Mouse (Mus musculus) gastrocnemius, adult 2 months (tissue): ENCODE measurements around the gene Camk2d. TPM values are rescaled to one million over a fixed set of nuclear protein-coding genes. Genes with fewer than 3 reads are reported as not detected.

Experiments used
- DNase-seq: peaks from one replicate; pipeline ENCODE4 v3.0.0; 2022
- H3K27ac ChIP-seq: fragments of 200-600 bp; 2 replicates; pipeline ENCODE4 v1.8.1; 2022; ENCODE audit warnings: mild to moderate bottlenecking
- H3K4me3 ChIP-seq: fragments of 200-600 bp; 2 replicates; pipeline ENCODE4 v1.8.1; 2022; ENCODE audit warnings: mild to moderate bottlenecking, moderate library complexity
- CTCF ChIP-seq: fragments of 200-600 bp; IDR thresholded peaks from 2 replicates; pipeline ENCODE4 v1.8.1; 2022; ENCODE audit warnings: antibody characterized with exemption, mild to moderate bottlenecking, moderate library complexity
- intact Hi-C: fragments of 180-260 bp; cut with DNase I; formaldehyde crosslinking; loops from one replicate; pipeline ENCODE4 v1.15.1; 2025
- total RNA-seq, 2 experiments: library from RNA; stranded (reverse); gene quantifications; 2 replicates each; pipeline ENCODE4 v1.2.3; 2021

Camk2d gene
- total RNA-seq, 2 experiments from 2014 or later: 54.2 to 60.1 TPM

DNA sequence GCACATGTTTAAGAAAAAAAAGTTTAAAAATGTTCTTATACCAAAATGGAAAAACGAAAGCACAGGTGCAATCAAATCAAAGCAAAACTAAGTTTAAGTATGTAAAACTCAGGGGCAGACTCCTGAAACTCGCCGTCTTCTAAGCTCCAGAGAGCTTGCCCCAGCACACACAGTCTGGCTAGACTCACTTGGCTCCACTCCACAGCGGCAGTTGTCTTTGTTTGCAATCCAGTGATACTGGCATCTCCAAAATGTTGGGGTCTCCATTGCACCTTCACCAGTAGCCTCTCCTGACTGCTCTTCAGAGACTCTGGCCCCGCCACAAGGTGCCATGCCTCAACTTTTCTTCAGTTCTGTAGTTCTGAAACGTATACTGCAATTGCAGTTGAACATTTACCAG is 24.1 kb downstream of the Camk2d start:
- DNase-seq: no peak
- no peak overlapping the region for H3K27ac ChIP-seq
- H3K4me3 ChIP-seq: no peak overlapping the region
- intact Hi-C loops: no loop called here
- TF ChIP-seq CTCF: no peak

DNA sequence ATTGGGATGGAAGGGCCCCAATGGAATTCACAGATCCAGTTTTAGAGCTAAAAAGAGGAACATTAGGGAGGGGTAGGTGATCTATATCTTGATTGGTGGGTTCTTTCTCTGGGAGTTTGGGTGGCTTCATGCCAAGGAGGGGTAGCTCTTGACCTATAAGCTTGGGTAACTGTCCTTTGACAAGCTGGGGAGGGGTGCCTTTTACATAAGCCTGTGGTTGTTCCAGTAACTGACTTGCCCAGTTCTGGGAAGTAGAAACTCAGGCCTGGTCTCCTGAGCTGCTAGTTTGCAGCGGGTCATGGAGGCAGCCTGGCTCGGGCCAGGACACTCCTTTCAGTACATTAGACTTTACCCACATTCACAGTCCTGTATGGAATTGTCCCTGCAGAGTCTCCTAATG is 26.4 kb downstream of the Camk2d start:
- intact Hi-C loops: no loop called here
- no peak for TF ChIP-seq CTCF
- Histone ChIP-seq H3K27ac (no peak overlapping the region), H3K4me3 (no peak overlapping the region)
- no peak for DNase-seq

DNA sequence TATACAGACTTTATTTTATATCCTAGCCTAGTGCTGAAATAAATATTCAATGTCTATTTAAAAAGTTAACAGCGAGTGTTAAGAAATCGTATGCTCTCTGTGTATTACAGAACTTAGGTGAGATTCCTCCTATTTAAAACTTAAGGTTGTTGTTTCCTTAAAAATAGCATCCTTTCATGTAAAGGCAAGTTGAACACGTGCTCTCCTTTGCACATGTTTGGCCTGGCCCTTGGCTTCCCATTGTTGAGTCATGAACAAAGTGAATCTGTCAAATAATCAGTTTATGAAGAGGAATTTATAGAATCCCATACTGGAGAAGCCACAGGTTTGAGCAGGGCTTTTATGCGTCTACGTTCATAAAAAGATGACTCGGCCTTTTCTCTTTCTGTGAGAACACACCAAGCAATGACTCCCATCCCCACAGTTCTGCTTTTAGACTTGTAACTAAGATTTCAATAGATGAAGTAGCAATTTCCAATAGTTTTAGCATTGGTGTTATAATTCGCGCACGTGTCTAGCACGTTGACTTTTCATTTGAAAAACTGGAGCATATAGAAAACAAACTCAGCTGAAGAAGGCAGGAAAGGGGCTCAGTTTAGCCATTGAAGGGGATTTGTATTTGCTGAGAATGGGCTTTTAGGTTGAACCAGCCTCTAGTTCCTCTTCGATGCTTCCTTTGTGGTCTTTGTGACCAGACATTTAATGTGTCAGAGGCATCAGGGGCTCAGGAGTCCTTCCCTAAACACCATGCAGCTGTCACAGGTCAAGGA is 29.1 kb downstream of the Camk2d start:
- no peak overlapping the region for H3K4me3 ChIP-seq
- no peak for DNase-seq
- intact Hi-C loops: no loop called here
- no peak for TF ChIP-seq CTCF
- peak overlapping the region; percentile 57 for H3K27ac ChIP-seq

DNA sequence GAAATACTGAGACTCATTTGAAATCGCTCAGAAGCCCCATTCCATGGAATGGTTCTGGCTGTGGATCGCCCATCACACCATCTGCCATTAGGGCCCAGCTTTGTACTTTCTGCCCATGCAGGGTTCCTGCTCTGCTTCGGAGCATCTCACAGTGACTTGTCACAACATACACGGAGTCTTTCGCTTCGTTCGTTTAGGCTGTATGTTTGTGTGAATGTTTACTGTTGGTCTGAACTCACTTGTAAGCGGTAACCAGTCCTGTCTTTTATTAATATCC is 29.6 kb downstream of the Camk2d start:
- no peak for TF ChIP-seq CTCF
- intact Hi-C loops: no loop called here
- no peak for DNase-seq

DNA sequence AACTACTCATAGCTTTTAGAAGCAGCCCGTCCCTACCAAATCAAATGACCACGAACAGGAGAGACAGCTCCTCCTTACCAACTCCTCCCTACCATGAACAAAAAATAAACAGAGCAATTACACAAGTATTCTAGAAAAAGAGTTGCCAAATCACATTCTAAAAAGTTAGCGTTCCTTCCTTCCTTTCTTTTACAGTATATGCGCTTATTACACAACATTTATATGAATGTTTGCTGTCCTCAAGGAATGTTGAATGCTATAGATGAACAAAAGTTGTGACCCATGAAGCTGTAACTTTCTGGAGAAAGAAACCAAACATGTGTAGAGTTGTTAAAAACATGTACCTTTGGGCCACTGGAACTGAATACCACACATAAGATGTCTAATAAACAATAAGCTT is 31.9 kb downstream of the Camk2d start:
- DNase-seq: no peak
- no peak for TF ChIP-seq CTCF
- intact Hi-C loops: no loop called here
- Histone ChIP-seq H3K4me3 (no peak overlapping the region), H3K27ac (no peak overlapping the region)

More for the DNA sequence above, 29.6 kb downstream of the Camk2d start:
- no peak overlapping the region for H3K4me3 ChIP-seq
- peak overlapping the region; percentile 57 for H3K27ac ChIP-seq

DNA sequence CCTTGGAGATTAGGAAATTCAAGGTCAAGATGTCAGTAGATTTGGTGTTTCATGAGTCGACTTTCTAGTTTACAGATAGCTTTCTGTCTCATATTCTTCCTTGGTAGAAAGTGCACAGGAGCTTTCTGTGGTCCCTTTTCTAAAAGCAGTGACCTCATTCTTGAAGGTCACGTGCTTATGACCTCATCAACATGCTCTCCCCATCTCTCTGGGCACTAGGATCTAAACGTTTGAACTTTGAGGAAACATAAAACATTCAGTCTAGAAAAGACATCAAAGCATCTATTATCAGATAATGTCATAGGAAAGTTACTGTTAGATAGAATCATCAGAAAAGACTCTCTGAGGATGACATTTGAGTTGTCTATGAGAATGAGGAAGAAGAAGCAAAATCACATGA is 32.3 kb downstream of the Camk2d start:
- no peak overlapping the region for H3K27ac ChIP-seq
- DNase-seq: no peak
- no peak overlapping the region for H3K4me3 ChIP-seq
- intact Hi-C loops: no loop called here
- no peak for TF ChIP-seq CTCF

DNA sequence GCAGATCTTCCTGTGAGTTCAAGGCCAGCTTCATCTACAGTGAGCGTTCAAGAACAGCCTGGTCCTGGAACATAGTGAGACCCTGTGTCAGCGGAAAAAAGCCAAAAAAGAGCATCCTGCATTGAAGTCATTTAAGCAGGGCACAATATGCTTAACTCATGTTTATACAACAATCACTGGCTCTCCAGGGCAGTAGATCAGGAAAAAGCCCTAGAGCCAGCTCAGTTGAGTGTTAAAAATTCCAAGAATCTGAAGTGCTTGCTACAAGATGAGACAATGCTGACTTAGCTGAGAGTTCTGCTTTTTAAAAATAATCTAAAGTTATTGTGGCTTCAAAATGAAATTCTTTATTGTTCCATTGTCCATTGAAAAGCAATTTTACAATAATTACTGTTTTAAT is 32.9 kb downstream of the Camk2d start:
- H3K27ac ChIP-seq: peak overlapping the region; percentile 17; the same call in 1 of the 2 replicates
- no peak overlapping the region for H3K4me3 ChIP-seq
- no peak for DNase-seq
- TF ChIP-seq CTCF: no peak
- intact Hi-C loops: no loop called here

DNA sequence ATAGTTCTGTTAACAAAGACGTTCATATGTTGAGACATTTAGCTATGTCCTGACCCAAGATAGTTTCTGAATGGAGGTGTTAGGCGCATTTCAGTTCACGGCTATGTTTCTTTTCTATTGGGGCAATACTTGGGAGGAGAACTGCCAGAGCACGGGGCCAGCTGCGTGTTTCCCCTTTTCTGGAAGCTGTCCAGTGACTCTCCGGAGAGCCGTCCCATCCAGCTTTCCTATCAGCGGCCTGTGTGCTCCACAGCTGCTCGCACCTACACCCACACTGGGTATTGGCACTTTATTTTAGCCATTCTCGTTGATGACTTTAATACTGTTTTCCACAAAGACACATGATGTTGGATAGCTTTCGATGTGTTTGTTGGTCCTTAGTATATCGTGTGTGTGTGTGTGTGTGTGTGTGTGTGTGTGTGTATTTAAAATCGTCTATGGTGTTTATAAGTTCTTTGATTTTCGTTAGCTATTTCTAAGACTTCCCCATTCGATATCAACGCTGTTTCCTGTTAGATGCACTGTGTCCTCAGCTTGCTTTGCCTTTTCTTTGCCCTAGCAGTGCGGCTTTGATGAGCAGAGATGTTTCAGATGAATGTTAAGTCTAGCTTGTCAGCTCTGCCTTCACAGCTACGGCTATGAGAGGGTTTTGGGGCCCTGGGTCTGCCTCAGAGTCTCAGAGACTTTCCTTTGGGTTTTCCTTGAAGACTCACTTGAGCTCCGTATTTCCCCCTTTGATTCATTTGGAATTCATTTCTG is 34.2 kb downstream of the Camk2d start:
- Histone ChIP-seq H3K27ac (peak overlapping the region; percentile 28; the same call in 1 of the 2 replicates), H3K4me3 (peak overlapping the region; percentile 31)
- no peak for TF ChIP-seq CTCF
- intact Hi-C loops: no loop called here
- DNase-seq: peak; percentile 70

DNA sequence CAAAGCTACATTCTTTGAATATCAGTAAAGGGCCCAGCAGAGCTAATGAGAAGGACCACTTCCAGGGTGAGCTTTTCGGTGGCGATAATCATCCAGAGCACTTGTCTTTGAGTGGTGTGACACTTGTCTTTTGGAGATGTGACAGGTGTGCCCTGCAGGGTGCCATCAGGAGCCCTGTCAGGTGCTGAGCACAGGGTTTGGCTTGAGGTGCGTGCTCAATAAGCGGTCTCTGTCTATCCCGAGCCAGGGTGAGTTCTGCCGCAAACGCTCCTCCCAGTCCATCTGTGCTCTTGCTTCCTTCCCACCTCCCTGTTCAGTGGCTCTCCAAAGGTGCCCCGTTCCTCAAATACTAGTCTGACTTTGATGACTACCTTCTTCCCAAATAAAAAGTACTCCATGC is 35.5 kb downstream of the Camk2d start:
- Histone ChIP-seq H3K27ac (no peak overlapping the region), H3K4me3 (no peak overlapping the region)
- no peak for DNase-seq
- intact Hi-C loops: no loop called here
- no peak for TF ChIP-seq CTCF

DNA sequence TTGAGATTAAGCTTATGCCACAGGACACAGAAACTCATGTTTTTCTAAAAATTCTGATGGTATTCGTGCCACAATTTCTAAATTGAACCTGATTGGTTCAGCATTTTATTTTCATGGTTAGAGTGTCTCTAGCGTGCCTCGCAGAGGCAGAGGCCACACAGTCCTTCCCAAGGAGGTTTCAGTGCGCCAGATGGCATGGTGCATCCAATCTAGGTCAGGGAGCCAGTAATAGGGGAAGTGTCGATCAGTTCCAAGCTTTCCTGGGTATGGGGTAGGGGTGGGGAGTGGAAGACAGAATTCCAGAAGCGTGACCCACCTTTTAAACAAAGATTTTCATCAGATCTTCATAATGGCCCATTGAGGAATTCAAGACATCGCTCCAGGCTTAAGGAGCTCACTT is 36.5 kb downstream of the Camk2d start:
- H3K27ac ChIP-seq: no peak overlapping the region
- intact Hi-C loops: no loop called here
- no peak for DNase-seq
- no peak for TF ChIP-seq CTCF
- no peak overlapping the region for H3K4me3 ChIP-seq

DNA sequence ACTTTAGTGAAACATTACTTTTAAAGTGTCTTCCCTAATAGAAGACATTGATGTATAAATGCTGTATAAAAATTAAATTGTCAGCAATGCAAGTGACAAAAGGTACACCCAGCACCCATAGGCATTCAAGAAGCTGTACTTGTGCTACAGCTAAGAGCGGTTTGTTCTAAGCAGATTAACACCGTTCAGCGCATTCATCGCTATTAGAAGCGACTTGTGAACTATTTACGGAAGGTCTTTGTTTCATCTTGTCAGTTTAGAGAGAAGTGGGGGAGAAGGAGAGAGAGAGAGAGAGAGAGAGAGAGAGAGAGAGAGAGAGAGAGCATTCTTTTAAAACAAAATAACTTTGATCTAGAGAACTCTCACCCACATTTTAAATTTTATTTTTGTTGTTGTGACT is 38.1 kb downstream of the Camk2d start:
- Histone ChIP-seq H3K4me3 (no peak overlapping the region), H3K27ac (no peak overlapping the region)
- DNase-seq: no peak
- intact Hi-C loops: no loop called here
- TF ChIP-seq CTCF: no peak

DNA sequence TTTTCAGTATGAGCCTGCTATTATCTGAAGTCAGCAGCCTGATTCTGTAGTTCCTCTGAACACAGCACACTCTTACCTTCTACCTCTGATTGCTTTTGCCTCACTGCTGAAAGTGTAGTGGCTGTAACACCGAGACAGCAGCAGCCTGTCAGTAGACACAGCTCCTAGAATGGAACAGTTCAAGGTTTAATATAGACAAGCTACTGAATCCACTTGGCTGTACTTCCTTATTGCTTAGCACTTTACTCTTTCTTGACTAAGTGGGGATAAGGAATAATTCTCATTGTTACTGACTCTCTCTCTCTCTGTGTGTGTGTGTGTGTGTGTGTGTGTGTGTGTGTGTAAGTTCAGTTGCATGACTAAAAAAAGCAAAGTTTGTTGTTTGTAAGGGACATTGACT is 42.2 kb downstream of the Camk2d start:
- no peak for TF ChIP-seq CTCF
- intact Hi-C loops: no loop called here
- Histone ChIP-seq H3K27ac (peak overlapping the region; percentile 54), H3K4me3 (0 out of 2 replicates have a peak overlapping the region, but pooled peaks have one; percentile 5)
- no peak for DNase-seq

DNA sequence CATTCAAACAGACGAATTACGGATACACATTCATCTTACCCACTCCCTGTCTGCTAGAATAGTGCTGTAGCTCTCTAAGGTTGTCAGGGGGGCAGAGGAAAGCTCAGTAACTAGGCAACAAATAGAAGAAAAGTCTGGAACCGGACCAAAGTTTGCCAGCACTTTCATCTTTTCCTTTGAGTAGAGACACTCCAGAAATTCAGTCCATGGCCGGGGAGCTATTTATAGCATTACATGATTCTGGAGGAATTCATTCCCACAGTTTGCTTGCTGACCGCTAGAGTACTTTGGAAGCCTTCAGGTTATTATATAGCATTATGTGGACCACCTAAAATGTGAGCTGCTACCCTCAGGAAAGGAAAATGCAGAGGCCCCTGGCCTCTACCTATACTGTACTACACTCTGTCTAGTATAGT is 43.0 kb downstream of the Camk2d start:
- TF ChIP-seq CTCF: peak; percentile 38
- Histone ChIP-seq H3K4me3 (no peak overlapping the region; the same call in 1 of the 2 replicates), H3K27ac (peak overlapping the region; percentile 48)
- no peak for DNase-seq
- intact Hi-C loops: no loop called here
